Mouse (Mus musculus) E14TG2a.4 (cell line): ENCODE results near the gene Drap1.
A peak's percentile ranks its signal among the peaks of the same experiment; 100 is the strongest.
"Not testable (repeated sequence)": the region's sequence is repeated elsewhere in the genome, so short reads cannot be mapped to it uniquely, and the experiment has no call there.

Source experiments
- H3K27me3 ChIP-seq: 2 replicates; pipeline ENCODE4 v1.6.1; 2014; ENCODE audit warnings: low read length, control low read depth; ENCODE audit not compliant: insufficient read depth
- H3K36me3 ChIP-seq: 2 replicates; pipeline ENCODE4 v1.6.1; 2014; ENCODE audit warnings: low read length, control low read depth; ENCODE audit not compliant: insufficient read depth
- H3K4me1 ChIP-seq: replicated peaks from 2 replicates; pipeline ENCODE4 v1.6.1; 2014; ENCODE audit warnings: low read depth, low read length, control low read depth
- H3K4me3 ChIP-seq: replicated peaks from 2 replicates; pipeline ENCODE4 v1.5.1; 2014; ENCODE audit warnings: mild to moderate bottlenecking, low read length
- H3K9me3 ChIP-seq: 2 replicates; pipeline ENCODE4 v1.6.1; 2014; ENCODE audit warnings: low read length, control low read depth
- CTCF ChIP-seq: conservative IDR thresholded peaks from 2 replicates; pipeline ENCODE4 v1.5.1; 2014; ENCODE audit warnings: low read length
- NANOG ChIP-seq: IDR thresholded peaks from 2 replicates; pipeline ENCODE4 v1.6.1; 2014; ENCODE audit warnings: borderline replicate concordance, low read length, mixed read lengths
- POU5F1 ChIP-seq: IDR thresholded peaks from 2 replicates; pipeline ENCODE4 v1.6.1; 2014; ENCODE audit warnings: low read length, borderline replicate concordance

Drap1 gene

GRCm38 (mm10) chr19:5407133-5407532 lies 17.6 kb downstream of the Drap1 start:
- TF ChIP-seq CTCF, result peak; percentile 51
- no peak for TF ChIP-seq NANOG
- Histone ChIP-seq H3K4me3 (peak overlapping the region; percentile 80), H3K4me1 (peaks cover 48% of the 10 kb centered on the region), H3K9me3 (no peaks in the 10 kb centered on the region), H3K27me3 (no peaks in the 10 kb centered on the region), H3K36me3 (no peaks in the 10 kb centered on the region)

DNA sequence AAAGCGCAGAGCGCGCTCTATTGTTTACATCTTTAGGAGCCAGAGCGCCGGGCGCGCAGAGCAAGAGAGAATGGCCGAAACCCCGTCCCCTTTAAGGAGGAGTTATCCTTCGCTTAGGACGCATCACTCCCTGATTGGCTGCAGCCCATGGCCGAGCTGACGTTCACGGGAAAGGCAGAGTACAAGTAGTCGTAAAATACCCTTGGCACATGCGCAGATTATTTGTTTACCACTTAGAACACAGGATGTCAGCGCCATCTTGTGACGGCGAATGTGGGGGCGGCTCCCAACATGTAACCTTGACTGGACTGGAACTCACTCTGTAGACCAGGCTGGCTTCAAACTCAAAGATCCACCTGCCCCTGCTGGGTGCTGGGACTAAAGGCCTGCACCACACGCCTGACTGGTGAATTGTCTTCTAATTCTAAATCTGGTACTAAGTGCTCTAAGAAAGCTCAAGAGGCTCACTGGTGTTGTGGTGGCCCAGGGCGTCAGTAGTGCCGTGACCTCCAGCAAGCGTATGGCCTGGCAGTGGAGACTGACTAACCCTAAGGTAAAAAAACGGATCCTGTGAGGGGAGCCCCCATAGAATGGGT lies 18.1 kb downstream of the Drap1 start:
- peaks cover 43% of the 10 kb centered on the region for H3K4me1 ChIP-seq
- H3K36me3 ChIP-seq, H3K9me3 ChIP-seq, H3K27me3 ChIP-seq: not testable (repeated sequence)
- H3K4me3 ChIP-seq, result peak overlapping the region; percentile 80

DNA sequence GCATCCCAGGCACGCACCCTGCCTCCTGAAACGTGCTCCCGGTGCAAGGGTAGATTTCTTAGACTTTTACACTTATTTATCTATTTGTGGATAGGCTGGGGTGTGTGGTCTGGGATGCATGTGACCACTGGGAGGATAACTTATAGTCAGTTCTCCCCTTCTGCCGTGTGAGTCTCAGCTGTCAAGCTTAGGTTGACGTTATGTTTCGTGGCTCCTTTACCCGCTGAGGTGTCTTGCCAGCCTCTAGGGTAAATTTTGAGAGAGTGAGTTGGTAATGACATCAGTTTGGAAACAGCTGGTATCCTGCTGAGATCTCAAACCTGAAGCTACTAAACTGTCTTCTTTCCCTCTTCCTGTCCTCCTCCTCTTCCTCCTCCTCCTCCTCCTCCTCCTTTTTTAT lies 18.9 kb downstream of the Drap1 start:
- Histone ChIP-seq H3K4me1 (peaks cover 45% of the 10 kb centered on the region), H3K27me3 (no peaks in the 10 kb centered on the region), H3K36me3 (no peaks in the 10 kb centered on the region), H3K9me3 (no peaks in the 10 kb centered on the region), H3K4me3 (peak overlapping the region; percentile 65)
- TF ChIP-seq NANOG (no peak), CTCF (no peak), POU5F1 (no peak)

- H3K4me1 ChIP-seq, result peaks cover 29% of the 10 kb centered on the region
- no peaks in the 10 kb centered on the region for H3K36me3 ChIP-seq
- no peaks in the 10 kb centered on the region for H3K27me3 ChIP-seq
- no peak within 1 kb of the TSS for H3K4me3 ChIP-seq
- no peaks in the 10 kb centered on the region for H3K9me3 ChIP-seq
- TF ChIP-seq NANOG (no peak), CTCF (no peak), POU5F1 (no peak)
Observed at GRCm38 (mm10) chr19:5402293-5402692, 22.5 kb downstream of the Drap1 start, which contains the start of gene Tsga10ip. Tsga10ip (minus strand) TSS chr19:5402526.

GRCm38 (mm10) chr19:5401073-5401472 lies 23.7 kb downstream of the Drap1 start:
- H3K9me3 ChIP-seq, result not testable (repeated sequence)
- peaks cover 23% of the 10 kb centered on the region for H3K4me1 ChIP-seq

GRCm38 (mm10) chr19:5395371-5395770 lies 29.4 kb downstream of the Drap1 start:
- TF ChIP-seq POU5F1 (no peak), NANOG (no peak), CTCF (no peak)
- H3K27me3 ChIP-seq, result no peaks in the 10 kb centered on the region

More at GRCm38 (mm10) chr19:5401073-5401472, 23.7 kb downstream of the Drap1 start:
- H3K36me3 ChIP-seq, H3K27me3 ChIP-seq: not testable (repeated sequence)
- peak overlapping the region; percentile 49 for H3K4me3 ChIP-seq

GRCm38 (mm10) chr19:5394168-5394567 lies 30.6 kb downstream of the Drap1 start:
- Histone ChIP-seq H3K36me3 (peaks cover 27% of the 10 kb centered on the region), H3K4me1 (peaks cover 54% of the 10 kb centered on the region), H3K4me3 (no peak overlapping the region), H3K9me3 (no peaks in the 10 kb centered on the region), H3K27me3 (no peaks in the 10 kb centered on the region)
- no peak for TF ChIP-seq NANOG
- no peak for TF ChIP-seq POU5F1
- TF ChIP-seq CTCF, result no peak

More at GRCm38 (mm10) chr19:5395371-5395770, 29.4 kb downstream of the Drap1 start:
- H3K4me1 ChIP-seq, result peaks cover 53% of the 10 kb centered on the region
- no peaks in the 10 kb centered on the region for H3K9me3 ChIP-seq
- peaks cover 27% of the 10 kb centered on the region for H3K36me3 ChIP-seq
- H3K4me3 ChIP-seq, result no peak overlapping the region

DNA sequence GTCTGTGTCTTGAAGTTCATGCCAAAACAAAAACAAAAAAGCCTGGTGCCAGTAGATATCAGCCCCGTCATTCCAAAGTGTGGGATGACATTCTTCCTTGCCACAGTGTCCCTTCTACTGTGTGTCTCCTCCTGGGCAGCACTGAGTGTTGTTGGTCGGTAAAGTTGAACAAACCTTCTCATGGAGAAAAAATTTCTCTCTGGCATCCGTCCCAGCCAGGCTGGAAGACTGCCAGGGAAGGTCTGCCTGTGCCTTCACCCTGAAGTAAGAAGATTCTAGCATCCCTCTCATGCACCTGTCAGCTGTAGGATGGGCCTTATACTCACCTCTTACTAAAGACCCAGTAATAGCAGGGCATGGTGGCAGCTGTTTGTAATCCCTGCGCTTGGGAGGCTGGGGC lies 31.9 kb downstream of the Drap1 start:
- Histone ChIP-seq H3K4me1 (peaks cover 55% of the 10 kb centered on the region), H3K36me3 (peaks cover 27% of the 10 kb centered on the region), H3K9me3 (no peaks in the 10 kb centered on the region), H3K4me3 (no peak overlapping the region), H3K27me3 (no peaks in the 10 kb centered on the region)
- TF ChIP-seq CTCF, result no peak
- no peak for TF ChIP-seq NANOG
- no peak for TF ChIP-seq POU5F1

GRCm38 (mm10) chr19:5390416-5390815 lies 34.4 kb downstream of the Drap1 start:
- peaks cover 72% of the 10 kb centered on the region for H3K4me1 ChIP-seq
- no peaks in the 10 kb centered on the region for H3K27me3 ChIP-seq

DNA sequence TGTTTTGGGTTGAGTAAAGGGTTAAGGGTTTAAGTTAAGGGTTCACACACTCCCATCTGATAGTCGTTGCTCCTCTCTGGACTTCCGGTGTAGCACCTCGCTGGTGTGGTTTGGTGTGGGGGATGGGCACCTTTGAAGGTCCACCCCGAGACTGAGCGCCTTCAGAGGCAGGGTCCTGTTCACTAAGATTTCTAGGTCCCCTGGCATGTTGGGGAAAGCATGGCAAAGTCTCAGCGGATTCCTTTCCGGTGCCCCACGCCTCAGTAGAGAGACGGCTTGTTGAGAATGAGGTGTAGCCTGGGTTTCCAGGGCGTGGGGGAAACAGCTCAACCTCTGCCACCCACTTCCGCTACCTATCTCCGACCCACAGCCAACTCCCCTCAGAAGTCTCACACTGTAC lies 35.1 kb downstream of the Drap1 start:
- peak overlapping the region; percentile 98 for H3K4me3 ChIP-seq
- TF ChIP-seq POU5F1 (no peak), CTCF (no peak), NANOG (no peak)
- H3K9me3 ChIP-seq, result no peaks in the 10 kb centered on the region
- H3K36me3 ChIP-seq, result peaks cover 51% of the 10 kb centered on the region
- peaks cover 75% of the 10 kb centered on the region for H3K4me1 ChIP-seq
- H3K27me3 ChIP-seq, result no peaks in the 10 kb centered on the region

More at GRCm38 (mm10) chr19:5390416-5390815, 34.4 kb downstream of the Drap1 start:
- Histone ChIP-seq H3K4me3 (peak overlapping the region; percentile 98), H3K9me3 (no peaks in the 10 kb centered on the region), H3K36me3 (peaks cover 43% of the 10 kb centered on the region)
- TF ChIP-seq CTCF (no peak), NANOG (no peak), POU5F1 (no peak)
